Mouse (Mus musculus): ENCODE results near the gene Elmo1.

DNA sequence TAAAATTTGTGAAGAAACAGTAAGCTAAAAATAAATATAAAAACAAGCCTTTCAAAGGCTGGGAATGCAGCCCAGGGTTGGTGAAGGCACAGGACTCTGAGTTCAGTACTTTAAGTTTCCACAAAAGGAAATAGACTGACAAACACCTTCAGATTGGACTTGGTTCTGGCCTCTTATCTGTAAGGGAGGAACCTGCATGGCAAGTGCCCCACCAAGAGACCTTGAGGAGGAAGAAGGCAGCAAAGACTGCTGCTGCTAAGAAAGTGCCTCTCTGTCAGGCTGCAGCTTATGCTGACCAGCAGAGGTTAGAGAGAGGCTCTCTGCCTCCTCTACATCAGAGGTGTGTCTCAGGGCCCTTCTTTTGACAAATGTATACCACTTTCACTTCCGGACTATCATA, 293.5 kb downstream of the Elmo1 start:
- TF ChIP-seq CTCF (IDR thresholded peaks at IDR 0.05; ENCODE audit: insufficient read depth, low read depth, low read length) (no peak), POLR2A (IDR thresholded peaks at IDR 0.05; ENCODE audit: insufficient read depth, low read depth, low read length) (no peak)

Data from olfactory bulb, adult 2 months (tissue).